7 mouse cellular contexts compared by ENCODE assay signal in genomic region chr10:24131451-24132262, GRCm38 (mm10). TPM values are rescaled to one million over a fixed set of nuclear protein-coding genes. Genes with fewer than 3 reads are reported as not detected.
DNase-seq lines count a peak whose midpoint lies in the region; ATAC-seq and TF ChIP-seq lines count a peak whose summit lies in the region.

No protein-coding gene starts in this region.

- TF ChIP-seq CTCF in MEL (IDR thresholded peaks at IDR 0.05 in 2 of 3, conservative IDR thresholded peaks at IDR 0.05 in 1 of 3; ENCODE audit: control insufficient read depth in 1 of 3, insufficient read depth in 1 of 3, low read depth in 2 of 3, low read length in 3 of 3, poor library complexity in 1 of 3, severe bottlenecking in 1 of 3): peak; percentile 22 to 94 (median 63); a peak in 4 of 6 replicates
- peak; percentile 31; the same call in 1 of the 2 replicates for TF ChIP-seq CTCF in bone marrow, adult 2 months (IDR thresholded peaks at IDR 0.05; ENCODE audit: control insufficient read depth, insufficient read depth, low read length)
- TF ChIP-seq CTCF in heart, postnatal 0 days (IDR thresholded peaks at IDR 0.05; ENCODE audit: low read depth): peak; percentile 76
- peak; percentile 87 for TF ChIP-seq CTCF in liver, postnatal 0 days (IDR thresholded peaks at IDR 0.05; ENCODE audit: low read depth)

- peak; percentile 91 for TF ChIP-seq RAD21 in MEL (IDR thresholded peaks at IDR 0.05; ENCODE audit: low read depth, low read length)

- peaks cover 6 to 15% of the 10 kb centered on the region in 2 experiments for H3K4me1 ChIP-seq in MEL (ENCODE audit: control insufficient read depth in 1 of 2, insufficient read depth in 2 of 2, low read length in 2 of 2)
- H3K4me1 ChIP-seq in bone marrow, adult 2 months (ENCODE audit: control insufficient read depth, insufficient read depth, low read length): no peaks in the 10 kb centered on the region; the same call in 1 of the 2 replicates
- H3K4me1 ChIP-seq in embryonic facial prominence, embryonic 13.5 days: no peaks in the 10 kb centered on the region
- no peaks in the 10 kb centered on the region for H3K4me1 ChIP-seq in heart, postnatal 0 days (ENCODE audit: control insufficient read depth, insufficient read depth)
- H3K4me1 ChIP-seq in liver, postnatal 0 days (ENCODE audit: insufficient read depth): peaks cover 20% of the 10 kb centered on the region
- H3K4me1 ChIP-seq in neural tube, embryonic 15.5 days: no peaks in the 10 kb centered on the region

- no peak for TF ChIP-seq POLR2A in MEL (IDR thresholded peaks at IDR 0.05; ENCODE audit: control insufficient read depth in 1 of 2, insufficient read depth in 1 of 2, low read depth in 1 of 2, low read length in 2 of 2, poor library complexity in 1 of 2)
- no peak for TF ChIP-seq POLR2A in bone marrow, adult 2 months (IDR thresholded peaks at IDR 0.05; ENCODE audit: borderline replicate concordance, control insufficient read depth, low read depth, low read length)

- peak overlapping the region; percentile 53 for H3K4me2 ChIP-seq in embryonic facial prominence, embryonic 13.5 days
- peak overlapping the region; percentile 52 for H3K4me2 ChIP-seq in heart, postnatal 0 days (ENCODE audit: low read depth, low read length)
- peak overlapping the region; percentile 30 for H3K4me2 ChIP-seq in liver, postnatal 0 days (ENCODE audit: low read depth, low read length)
- H3K4me2 ChIP-seq in neural tube, embryonic 15.5 days: peak overlapping the region; percentile 39; the same call in 1 of the 2 replicates

- TF ChIP-seq EP300 in MEL (IDR thresholded peaks at IDR 0.05; ENCODE audit: low read depth in 1 of 2, low read length in 2 of 2): no peak
- no peak for TF ChIP-seq EP300 in heart, postnatal 0 days (IDR thresholded peaks at IDR 0.05; ENCODE audit: low read depth)
- no peak for TF ChIP-seq EP300 in liver, postnatal 0 days (IDR thresholded peaks at IDR 0.05; ENCODE audit: low read depth)

- peak; percentile 92 for DNase-seq in MEL (ENCODE audit: low read depth, low spot score)
- peak; percentile 75 for DNase-seq in heart, postnatal 0 days (ENCODE audit: low spot score)
- DNase-seq in kidney, postnatal 25 days: peak; percentile 73 to 77
- DNase-seq in liver, postnatal 0 days: peak; percentile 26

- H3K79me2 ChIP-seq in MEL (ENCODE audit: control insufficient read depth, insufficient read depth, low read length, poor library complexity): no peaks in the 10 kb centered on the region

- peak overlapping the region; percentile 77 for H3K27ac ChIP-seq in MEL (ENCODE audit: control insufficient read depth, low read depth, low read length)
- no peak overlapping the region for H3K27ac ChIP-seq in bone marrow, adult 2 months (ENCODE audit: control insufficient read depth, insufficient read depth, low read depth, low read length, poor library complexity)
- H3K27ac ChIP-seq in embryonic facial prominence, embryonic 13.5 days: no peak overlapping the region
- H3K27ac ChIP-seq in heart, postnatal 0 days (ENCODE audit: low read depth): no peak overlapping the region
- H3K27ac ChIP-seq in liver, postnatal 0 days (ENCODE audit: low read depth): peak overlapping the region; percentile 62; the same call in 1 of the 2 replicates
- no peak overlapping the region for H3K27ac ChIP-seq in neural tube, embryonic 15.5 days (replicated peaks)

- ATAC-seq in embryonic facial prominence, embryonic 13.5 days (ENCODE audit: insufficient number of reproducible peaks, insufficient read depth, low FRiP score, low TSS enrichment, low read depth): no peak; the same call in 1 of the 2 replicates
- peak; percentile 64 for ATAC-seq in heart, postnatal 0 days (ENCODE audit: insufficient read depth, low read depth)
- peak; percentile 83 for ATAC-seq in liver, postnatal 0 days
- peak; percentile 90 for ATAC-seq in neural tube, embryonic 15.5 days (ENCODE audit: low FRiP score)

- H3K9ac ChIP-seq in MEL (ENCODE audit: control insufficient read depth, low read depth, low read length, poor library complexity, severe bottlenecking): peak overlapping the region; percentile 73
- 0 out of 2 replicates have a peak overlapping the region, but pooled peaks have one; percentile 32 for H3K9ac ChIP-seq in embryonic facial prominence, embryonic 13.5 days
- H3K9ac ChIP-seq in heart, postnatal 0 days (replicated peaks; ENCODE audit: low read depth, low read length): 0 out of 2 replicates have a peak overlapping the region, but pooled peaks have one; percentile 42
- no peak overlapping the region for H3K9ac ChIP-seq in liver, postnatal 0 days (replicated peaks)
- no peak overlapping the region for H3K9ac ChIP-seq in neural tube, embryonic 15.5 days (replicated peaks)

- H3K9me3 ChIP-seq in MEL (replicated peaks; ENCODE audit: insufficient read depth, low read length): no peaks in the 10 kb centered on the region
- H3K9me3 ChIP-seq in embryonic facial prominence, embryonic 13.5 days: no peaks in the 10 kb centered on the region
- no peaks in the 10 kb centered on the region for H3K9me3 ChIP-seq in heart, postnatal 0 days (replicated peaks; ENCODE audit: control insufficient read depth, low read length)
- H3K9me3 ChIP-seq in liver, postnatal 0 days (ENCODE audit: low read length): no peaks in the 10 kb centered on the region
- H3K9me3 ChIP-seq in neural tube, embryonic 15.5 days (replicated peaks): no peaks in the 10 kb centered on the region

- peaks cover 0 to 23% of the 10 kb centered on the region in 2 experiments; a peak in 2 of 4 replicates for H3K36me3 ChIP-seq in MEL (ENCODE audit: control insufficient read depth in 1 of 2, insufficient read depth in 2 of 2, low read length in 2 of 2)
- H3K36me3 ChIP-seq in embryonic facial prominence, embryonic 13.5 days: no peaks in the 10 kb centered on the region
- no peaks in the 10 kb centered on the region for H3K36me3 ChIP-seq in heart, postnatal 0 days (replicated peaks; ENCODE audit: control insufficient read depth, insufficient read depth, low read length)
- no peaks in the 10 kb centered on the region for H3K36me3 ChIP-seq in liver, postnatal 0 days (replicated peaks; ENCODE audit: insufficient read depth, low read length)
- H3K36me3 ChIP-seq in neural tube, embryonic 15.5 days: no peaks in the 10 kb centered on the region

- no peaks in the 10 kb centered on the region for H3K27me3 ChIP-seq in MEL (ENCODE audit: control insufficient read depth in 1 of 2, insufficient read depth in 2 of 2, low read length in 2 of 2)
- H3K27me3 ChIP-seq in embryonic facial prominence, embryonic 13.5 days: no peaks in the 10 kb centered on the region
- H3K27me3 ChIP-seq in heart, postnatal 0 days (ENCODE audit: control insufficient read depth, insufficient read depth, low read length): no peaks in the 10 kb centered on the region
- H3K27me3 ChIP-seq in liver, postnatal 0 days (ENCODE audit: insufficient read depth, low read length): no peaks in the 10 kb centered on the region
- H3K27me3 ChIP-seq in neural tube, embryonic 15.5 days (replicated peaks): no peaks in the 10 kb centered on the region

- H3K4me3 ChIP-seq in MEL (ENCODE audit: control insufficient read depth in 1 of 2, insufficient read depth in 1 of 2, low read depth in 2 of 2, low read length in 2 of 2): peak overlapping the region; percentile 61 to 81
- no peak overlapping the region for H3K4me3 ChIP-seq in bone marrow, adult 2 months (replicated peaks; ENCODE audit: control insufficient read depth, low read depth, low read length)
- H3K4me3 ChIP-seq in embryonic facial prominence, embryonic 13.5 days: peak overlapping the region; percentile 27
- H3K4me3 ChIP-seq in heart, postnatal 0 days (ENCODE audit: low read depth, low read length): peak overlapping the region; percentile 34
- H3K4me3 ChIP-seq in liver, postnatal 0 days (ENCODE audit: low read depth, low read length): peak overlapping the region; percentile 5; the same call in 1 of the 2 replicates
- H3K4me3 ChIP-seq in neural tube, embryonic 15.5 days (replicated peaks): no peak overlapping the region

- WGBS in bone marrow, adult 2 months: 32% methylated on average over 9 of the region's 9 CpGs
- WGBS in embryonic facial prominence, embryonic 13.5 days: 16% methylated on average over 9 of the region's 9 CpGs
- 22% methylated on average over 9 of the region's 9 CpGs for WGBS in heart, postnatal 0 days
- WGBS in liver, postnatal 0 days (ENCODE audit: insufficient replicate concordance): 22% methylated on average over 9 of the region's 9 CpGs
- WGBS in neural tube, embryonic 15.5 days: 21% methylated on average over 9 of the region's 9 CpGs

RNA-seq across cellular contexts. Expression of gene Stx7, which starts 17.4 kb away (rescaled TPM):
- 32.6 and 36.1 TPM in 2 replicates for total RNA-seq in MEL (2012; rRNA removed)
- 10 to 100 TPM in 1 of 2 experiments, not detected in 1; 37.7 TPM for polyA plus RNA-seq in MEL (2012; ENCODE audit: insufficient read depth in 1 of 2, insufficient read length in 2 of 2, low read depth in 1 of 2, low replicate concordance in 2 of 2, missing spikeins in 1 of 2)
- 15.6 and 33.0 TPM in 2 replicates for polyA plus RNA-seq in bone marrow, adult 2 months (2011; ENCODE audit: insufficient read depth, insufficient read length, low replicate concordance, missing spikeins)
- polyA plus RNA-seq in embryonic facial prominence, embryonic 13.5 days (2015; fragmentation: Nextera tagmentation; extraction: Ambion mirVana): 62.6 and 79.7 TPM in 2 replicates
- total RNA-seq in heart, postnatal 0 days (2014; rRNA removed; ENCODE audit: low replicate concordance): 30.1 and 35.6 TPM in 2 replicates
- polyA plus RNA-seq in heart, postnatal 0 days (2015; fragmentation: Nextera tagmentation; extraction: Ambion mirVana): 67.8 and 68.8 TPM in 2 replicates
- polyA plus RNA-seq in liver, postnatal 0 days (2015; fragmentation: Nextera tagmentation; extraction: Ambion mirVana): 33.7 and 35.7 TPM in 2 replicates
- polyA plus RNA-seq in neural tube, embryonic 15.5 days (2015; fragmentation: Nextera tagmentation; extraction: Ambion mirVana): 280 and 309 TPM in 2 replicates

RNA-seq across cellular contexts. Expression of gene Taar9, which starts 22.3 kb away (rescaled TPM):
- not detected in 2 replicates for total RNA-seq in MEL (2012; rRNA removed)
- not detected for polyA plus RNA-seq in MEL (2012; ENCODE audit: insufficient read depth in 1 of 2, insufficient read length in 2 of 2, low read depth in 1 of 2, low replicate concordance in 2 of 2, missing spikeins in 1 of 2)
- not detected in 2 replicates for polyA plus RNA-seq in bone marrow, adult 2 months (2011; ENCODE audit: insufficient read depth, insufficient read length, low replicate concordance, missing spikeins)
- not detected in 2 replicates for polyA plus RNA-seq in embryonic facial prominence, embryonic 13.5 days (2015; fragmentation: Nextera tagmentation; extraction: Ambion mirVana)
- total RNA-seq in heart, postnatal 0 days (2014; rRNA removed; ENCODE audit: low replicate concordance): not detected in 2 replicates
- polyA plus RNA-seq in heart, postnatal 0 days (2015; fragmentation: Nextera tagmentation; extraction: Ambion mirVana): not detected in 2 replicates
- not detected in 2 replicates for polyA plus RNA-seq in liver, postnatal 0 days (2015; fragmentation: Nextera tagmentation; extraction: Ambion mirVana)
- polyA plus RNA-seq in neural tube, embryonic 15.5 days (2015; fragmentation: Nextera tagmentation; extraction: Ambion mirVana): not detected in 2 replicates

RNA-seq across cellular contexts. Expression of gene Taar8c, which starts 29.9 kb away (rescaled TPM):
- not detected in 2 replicates for total RNA-seq in MEL (2012; rRNA removed)
- not detected for polyA plus RNA-seq in MEL (2012; ENCODE audit: insufficient read depth in 1 of 2, insufficient read length in 2 of 2, low read depth in 1 of 2, low replicate concordance in 2 of 2, missing spikeins in 1 of 2)
- not detected in 2 replicates for polyA plus RNA-seq in bone marrow, adult 2 months (2011; ENCODE audit: insufficient read depth, insufficient read length, low replicate concordance, missing spikeins)
- polyA plus RNA-seq in embryonic facial prominence, embryonic 13.5 days (2015; fragmentation: Nextera tagmentation; extraction: Ambion mirVana): not detected in 2 replicates
- not detected in 2 replicates for total RNA-seq in heart, postnatal 0 days (2014; rRNA removed; ENCODE audit: low replicate concordance)
- polyA plus RNA-seq in heart, postnatal 0 days (2015; fragmentation: Nextera tagmentation; extraction: Ambion mirVana): not detected in 2 replicates
- polyA plus RNA-seq in liver, postnatal 0 days (2015; fragmentation: Nextera tagmentation; extraction: Ambion mirVana): not detected in 2 replicates
- not detected in 2 replicates for polyA plus RNA-seq in neural tube, embryonic 15.5 days (2015; fragmentation: Nextera tagmentation; extraction: Ambion mirVana)

RNA-seq across cellular contexts. Expression of gene Taar8b, which starts 39.6 kb away (rescaled TPM):
- not detected in 2 replicates for total RNA-seq in MEL (2012; rRNA removed)
- not detected for polyA plus RNA-seq in MEL (2012; ENCODE audit: insufficient read depth in 1 of 2, insufficient read length in 2 of 2, low read depth in 1 of 2, low replicate concordance in 2 of 2, missing spikeins in 1 of 2)
- polyA plus RNA-seq in bone marrow, adult 2 months (2011; ENCODE audit: insufficient read depth, insufficient read length, low replicate concordance, missing spikeins): not detected in 2 replicates
- not detected in 2 replicates for polyA plus RNA-seq in embryonic facial prominence, embryonic 13.5 days (2015; fragmentation: Nextera tagmentation; extraction: Ambion mirVana)
- total RNA-seq in heart, postnatal 0 days (2014; rRNA removed; ENCODE audit: low replicate concordance): not detected in 2 replicates
- not detected in 2 replicates for polyA plus RNA-seq in heart, postnatal 0 days (2015; fragmentation: Nextera tagmentation; extraction: Ambion mirVana)
- polyA plus RNA-seq in liver, postnatal 0 days (2015; fragmentation: Nextera tagmentation; extraction: Ambion mirVana): not detected in 2 replicates
- polyA plus RNA-seq in neural tube, embryonic 15.5 days (2015; fragmentation: Nextera tagmentation; extraction: Ambion mirVana): not detected in 2 replicates

RNA-seq across cellular contexts. Expression of gene Taar8a, which starts 55.4 kb away (rescaled TPM):
- not detected in 2 replicates for total RNA-seq in MEL (2012; rRNA removed)
- not detected for polyA plus RNA-seq in MEL (2012; ENCODE audit: insufficient read depth in 1 of 2, insufficient read length in 2 of 2, low read depth in 1 of 2, low replicate concordance in 2 of 2, missing spikeins in 1 of 2)
- not detected in 2 replicates for polyA plus RNA-seq in bone marrow, adult 2 months (2011; ENCODE audit: insufficient read depth, insufficient read length, low replicate concordance, missing spikeins)
- not detected in 2 replicates for polyA plus RNA-seq in embryonic facial prominence, embryonic 13.5 days (2015; fragmentation: Nextera tagmentation; extraction: Ambion mirVana)
- not detected in 2 replicates for total RNA-seq in heart, postnatal 0 days (2014; rRNA removed; ENCODE audit: low replicate concordance)
- not detected in 2 replicates for polyA plus RNA-seq in heart, postnatal 0 days (2015; fragmentation: Nextera tagmentation; extraction: Ambion mirVana)
- polyA plus RNA-seq in liver, postnatal 0 days (2015; fragmentation: Nextera tagmentation; extraction: Ambion mirVana): not detected in 2 replicates
- polyA plus RNA-seq in neural tube, embryonic 15.5 days (2015; fragmentation: Nextera tagmentation; extraction: Ambion mirVana): not detected in 2 replicates

Comparison
In these comparisons a context has a peak if more than half of its experiments do, and no peak if none do; other contexts are left out.
1. DNase-seq: peak in every context shown above with its lines; median percentile 92 in MEL; 75 in heart, postnatal 0 days; 75 in kidney, postnatal 25 days; 26 in liver, postnatal 0 days.
2. H3K27ac ChIP-seq: peak in MEL (single experiment) and liver, postnatal 0 days (single experiment); none in bone marrow, adult 2 months (single experiment), embryonic facial prominence, embryonic 13.5 days (single experiment), heart, postnatal 0 days (single experiment) and neural tube, embryonic 15.5 days (single experiment).
3. H3K4me3 ChIP-seq: peak in MEL (2 of 2), embryonic facial prominence, embryonic 13.5 days (single experiment), heart, postnatal 0 days (single experiment) and liver, postnatal 0 days (single experiment); none in bone marrow, adult 2 months (single experiment) and neural tube, embryonic 15.5 days (single experiment).
4. H3K9ac ChIP-seq: peak in MEL (single experiment), embryonic facial prominence, embryonic 13.5 days (single experiment) and heart, postnatal 0 days (single experiment); none in liver, postnatal 0 days (single experiment) and neural tube, embryonic 15.5 days (single experiment).
5. CTCF ChIP-seq: peak in every context shown above with its lines; median percentile 87 in liver, postnatal 0 days; 76 in heart, postnatal 0 days; 63 in MEL; 31 in bone marrow, adult 2 months.
6. Peak in every context shown above with its lines, with median percentiles within 50 percentile points of each other: H3K4me2 ChIP-seq.